Mouse (Mus musculus): Measurements from ENCODE around the gene Cyfip2. TPM values are rescaled to one million over a fixed set of nuclear protein-coding genes. Genes with fewer than 3 reads are reported as not detected.
"Not testable (repeated sequence)": the region's sequence is repeated elsewhere in the genome, so short reads cannot be mapped to it uniquely, and the experiment has no call there.

Cyfip2 gene
- polyA plus RNA-seq, 1 experiment from 2014 or later: 84.9 TPM

DNA sequence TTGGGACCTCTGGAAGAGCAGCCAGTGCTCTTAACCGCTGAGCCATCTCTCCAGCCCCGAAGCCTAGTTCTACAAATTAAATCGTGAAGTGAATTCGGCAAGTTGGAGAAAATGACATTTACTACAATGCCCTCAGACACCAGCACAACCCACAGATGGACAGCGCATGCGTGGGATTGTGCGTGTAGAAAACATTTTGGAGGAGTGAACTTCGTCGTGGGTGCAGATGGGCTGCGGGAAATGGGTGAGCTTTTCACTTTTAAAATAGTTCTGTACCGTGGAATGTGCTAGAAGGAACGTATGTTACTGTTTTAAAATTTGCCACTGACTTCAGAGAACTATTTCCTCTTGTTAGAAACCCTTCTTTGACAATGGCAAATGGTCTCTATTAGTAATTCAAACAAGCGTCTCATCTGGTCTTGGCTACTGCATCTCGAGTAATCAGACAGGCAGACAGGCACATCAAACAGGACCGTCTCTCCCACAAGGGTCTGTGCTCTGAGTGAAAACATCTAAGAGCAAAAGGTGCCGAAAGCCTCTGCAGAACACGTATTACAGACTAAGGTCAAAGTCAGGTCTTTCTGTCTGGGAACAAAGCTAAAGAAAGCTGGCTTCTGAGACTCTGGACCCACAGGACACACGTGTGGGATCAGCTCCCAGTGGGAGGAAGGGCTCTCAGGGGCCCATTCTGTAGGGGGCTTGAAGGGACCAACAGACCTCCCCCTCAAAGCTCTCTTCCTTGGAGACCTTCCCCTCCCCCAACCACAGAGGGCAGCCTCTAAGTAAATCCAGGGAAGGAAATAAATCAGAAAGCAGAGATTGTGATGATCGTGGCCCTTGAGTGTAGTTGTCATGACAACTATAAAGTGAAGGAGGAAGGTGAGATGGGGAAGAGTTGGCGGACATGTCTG lies 110.8 kb downstream of the Cyfip2 start:
- Histone ChIP-seq H3K4me1 (replicated peaks) (0 out of 2 replicates have a peak, but pooled peaks cover 4% of the 10 kb centered on the region), H3K9ac (no peak overlapping the region), H3K4me3 (no peak overlapping the region), H3K4me2 (no peak overlapping the region), H3K27me3 (no peaks in the 10 kb centered on the region), H3K36me3 (peaks cover 85% of the 10 kb centered on the region), H3K27ac (replicated peaks) (no peak overlapping the region; the same call in 1 of the 2 replicates), H3K9me3 (no peaks in the 10 kb centered on the region)
- 71% methylated on average over 20 of the region's 20 CpGs for WGBS
- ATAC-seq (ENCODE audit: low read depth): no peak

DNA sequence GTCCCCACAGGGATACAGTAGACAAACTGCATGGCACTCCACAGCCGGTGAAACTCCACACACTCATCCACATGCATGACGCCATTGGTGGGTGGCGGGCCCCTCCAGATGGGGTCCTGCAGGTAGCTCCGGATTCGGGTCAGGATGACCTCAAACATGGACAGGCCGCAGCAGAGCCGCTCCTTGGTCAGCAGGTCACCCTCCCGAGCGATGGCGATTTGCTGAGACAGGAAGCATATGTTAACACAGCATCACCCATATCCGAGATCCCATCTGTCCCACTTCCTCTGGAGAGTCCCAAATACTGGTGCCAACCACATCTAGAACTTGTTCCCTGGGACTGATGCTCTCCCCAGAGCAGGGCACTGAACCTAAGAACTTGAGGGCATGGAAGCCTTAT lies 112.0 kb downstream of the Cyfip2 start:
- no peak for ATAC-seq (ENCODE audit: low read depth)
- Histone ChIP-seq H3K9me3 (no peaks in the 10 kb centered on the region), H3K27ac (replicated peaks) (no peak overlapping the region), H3K27me3 (no peaks in the 10 kb centered on the region), H3K4me2 (no peak overlapping the region), H3K4me1 (replicated peaks) (0 out of 2 replicates have a peak, but pooled peaks cover 4% of the 10 kb centered on the region), H3K36me3 (peaks cover 85% of the 10 kb centered on the region), H3K4me3 (no peak overlapping the region), H3K9ac (no peak overlapping the region)
- 87% methylated on average over 11 of the region's 11 CpGs for WGBS

DNA sequence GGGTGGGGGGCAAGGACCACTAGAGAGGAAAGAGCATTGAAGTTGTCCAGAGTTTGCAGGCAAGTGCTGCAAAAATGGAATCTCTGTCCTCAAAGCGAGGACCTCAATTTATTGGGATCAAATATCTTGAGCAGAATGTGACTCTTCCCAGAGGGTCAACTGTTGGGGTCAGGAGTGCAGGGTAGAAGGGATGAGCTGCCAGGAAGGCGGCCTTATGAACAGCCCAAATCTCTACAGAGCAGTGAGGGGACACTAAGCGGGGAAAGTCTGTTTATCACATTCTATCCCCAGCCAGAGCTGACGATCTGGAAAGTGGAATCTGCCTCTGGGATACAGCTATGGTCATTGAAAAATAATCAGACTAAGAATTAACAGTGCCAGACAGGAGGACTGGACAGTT lies 118.5 kb downstream of the Cyfip2 start:
- 79% methylated on average over 4 of the region's 4 CpGs for WGBS
- Histone ChIP-seq H3K27me3 (no peaks in the 10 kb centered on the region), H3K9ac (no peak overlapping the region), H3K36me3 (peaks cover 66% of the 10 kb centered on the region), H3K4me1 (replicated peaks) (no peaks in the 10 kb centered on the region), H3K4me3 (no peak overlapping the region), H3K4me2 (no peak overlapping the region), H3K27ac (replicated peaks) (no peak overlapping the region), H3K9me3 (no peaks in the 10 kb centered on the region)
- no peak for ATAC-seq (ENCODE audit: low read depth)

DNA sequence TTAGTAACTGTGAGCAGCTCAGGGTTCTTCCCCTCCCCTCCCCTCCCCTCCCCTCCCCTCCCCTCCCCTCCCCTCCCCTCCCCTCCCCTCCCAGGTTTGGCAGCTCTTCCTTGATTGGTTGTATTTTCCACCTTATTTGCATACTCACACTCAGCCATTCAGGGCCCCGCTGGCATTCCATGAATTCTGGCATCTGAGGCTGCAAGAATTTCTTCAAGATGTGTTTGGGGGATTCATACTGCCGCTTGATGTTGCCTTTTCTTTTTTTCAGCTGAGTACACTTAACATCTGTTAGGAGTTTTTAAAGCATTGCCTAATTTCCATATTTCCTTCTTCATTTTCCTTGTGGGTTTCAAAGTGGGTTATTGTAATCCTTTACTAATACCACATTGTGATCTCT lies 124.4 kb downstream of the Cyfip2 start:
- Histone ChIP-seq H3K4me3 (no peak overlapping the region), H3K36me3 (peaks cover 13% of the 10 kb centered on the region), H3K9me3 (no peaks in the 10 kb centered on the region), H3K4me2 (no peak overlapping the region), H3K9ac (no peak overlapping the region), H3K27ac (replicated peaks) (no peak overlapping the region), H3K27me3 (no peaks in the 10 kb centered on the region), H3K4me1 (replicated peaks) (0 out of 2 replicates have a peak, but pooled peaks cover 6% of the 10 kb centered on the region)
- 65% methylated on average over 2 of the region's 2 CpGs for WGBS
- ATAC-seq (ENCODE audit: low read depth): no peak

DNA sequence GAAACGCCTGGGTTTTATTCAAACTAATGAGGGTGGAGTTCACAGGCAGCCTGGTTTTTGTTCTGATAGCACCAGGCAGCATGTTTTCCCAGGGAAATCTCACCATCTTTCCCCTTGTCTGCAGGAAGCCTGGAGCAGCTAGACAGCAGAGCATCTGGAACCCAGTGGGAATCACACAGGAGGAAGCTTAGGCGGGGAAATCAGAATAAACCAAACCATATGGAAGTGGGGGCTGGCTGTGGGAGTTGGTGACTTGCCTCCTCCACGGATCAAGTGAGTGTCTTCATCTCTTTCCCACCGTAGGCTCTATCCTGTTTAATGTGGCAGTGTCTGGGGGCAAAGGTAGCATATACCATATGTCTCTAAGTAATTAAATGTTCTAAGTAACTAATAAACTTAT lies 127.2 kb downstream of the Cyfip2 start:
- H3K9ac ChIP-seq: no peak overlapping the region
- H3K27ac ChIP-seq (replicated peaks): no peak overlapping the region
- H3K4me2 ChIP-seq: no peak overlapping the region
- H3K4me3 ChIP-seq: no peak overlapping the region
- H3K9me3 ChIP-seq: no peaks in the 10 kb centered on the region
- WGBS: 35% methylated on average over 4 of the region's 4 CpGs
- no peak for ATAC-seq (ENCODE audit: low read depth)
- 0 out of 2 replicates have a peak, but pooled peaks cover 6% of the 10 kb centered on the region for H3K4me1 ChIP-seq (replicated peaks)
- H3K36me3 ChIP-seq: no peaks in the 10 kb centered on the region
- H3K27me3 ChIP-seq: no peaks in the 10 kb centered on the region

DNA sequence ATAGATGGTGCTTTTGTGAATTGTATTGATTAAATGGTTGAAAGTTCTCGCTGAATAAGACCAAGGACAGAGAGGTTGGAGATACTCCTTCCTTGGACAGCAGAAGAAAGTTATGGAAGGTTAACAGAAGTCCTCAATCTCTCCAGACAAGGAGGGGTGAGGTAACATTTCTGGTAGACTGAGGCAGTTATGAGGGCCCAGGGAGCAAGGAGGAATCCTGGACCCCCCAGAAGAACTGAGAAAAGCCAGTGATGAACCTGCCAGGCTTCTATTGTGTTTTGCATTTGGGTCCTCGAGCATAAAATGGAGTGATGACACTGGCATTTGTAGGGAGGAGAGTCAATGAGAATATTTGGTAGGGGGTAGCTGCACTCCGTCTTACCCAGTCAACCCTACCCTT lies 127.7 kb downstream of the Cyfip2 start:
- Histone ChIP-seq H3K4me1 (replicated peaks) (0 out of 2 replicates have a peak, but pooled peaks cover 6% of the 10 kb centered on the region), H3K9ac (no peak overlapping the region), H3K27me3 (no peaks in the 10 kb centered on the region), H3K4me2 (no peak overlapping the region), H3K9me3 (no peaks in the 10 kb centered on the region), H3K27ac (replicated peaks) (no peak overlapping the region), H3K36me3 (no peaks in the 10 kb centered on the region), H3K4me3 (no peak overlapping the region)
- no peak for ATAC-seq (ENCODE audit: low read depth)
- 67% methylated on average over 3 of the region's 3 CpGs for WGBS

DNA sequence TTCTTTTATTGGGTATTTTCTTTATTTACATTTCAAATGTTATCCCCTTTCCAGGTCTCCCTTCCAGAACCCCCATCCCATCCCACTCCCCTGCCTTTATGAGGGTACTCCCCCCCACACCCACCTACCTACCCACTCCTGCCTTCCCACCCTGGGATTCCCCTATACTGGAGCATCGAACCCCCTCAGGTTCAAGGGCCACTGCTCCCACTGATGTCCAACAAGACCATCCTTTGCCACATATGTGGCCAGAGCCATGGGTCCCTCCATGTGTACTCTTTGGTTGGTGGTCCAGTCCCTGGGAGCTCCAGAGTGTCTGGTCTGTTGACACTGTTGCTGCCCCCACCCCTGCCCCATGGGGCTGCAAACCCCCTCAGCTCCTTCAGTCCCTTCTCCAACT lies 130.6 kb downstream of the Cyfip2 start:
- WGBS: 88% methylated on average over 1 of the region's 1 CpGs
- H3K4me1 ChIP-seq (replicated peaks): not testable (repeated sequence)

DNA sequence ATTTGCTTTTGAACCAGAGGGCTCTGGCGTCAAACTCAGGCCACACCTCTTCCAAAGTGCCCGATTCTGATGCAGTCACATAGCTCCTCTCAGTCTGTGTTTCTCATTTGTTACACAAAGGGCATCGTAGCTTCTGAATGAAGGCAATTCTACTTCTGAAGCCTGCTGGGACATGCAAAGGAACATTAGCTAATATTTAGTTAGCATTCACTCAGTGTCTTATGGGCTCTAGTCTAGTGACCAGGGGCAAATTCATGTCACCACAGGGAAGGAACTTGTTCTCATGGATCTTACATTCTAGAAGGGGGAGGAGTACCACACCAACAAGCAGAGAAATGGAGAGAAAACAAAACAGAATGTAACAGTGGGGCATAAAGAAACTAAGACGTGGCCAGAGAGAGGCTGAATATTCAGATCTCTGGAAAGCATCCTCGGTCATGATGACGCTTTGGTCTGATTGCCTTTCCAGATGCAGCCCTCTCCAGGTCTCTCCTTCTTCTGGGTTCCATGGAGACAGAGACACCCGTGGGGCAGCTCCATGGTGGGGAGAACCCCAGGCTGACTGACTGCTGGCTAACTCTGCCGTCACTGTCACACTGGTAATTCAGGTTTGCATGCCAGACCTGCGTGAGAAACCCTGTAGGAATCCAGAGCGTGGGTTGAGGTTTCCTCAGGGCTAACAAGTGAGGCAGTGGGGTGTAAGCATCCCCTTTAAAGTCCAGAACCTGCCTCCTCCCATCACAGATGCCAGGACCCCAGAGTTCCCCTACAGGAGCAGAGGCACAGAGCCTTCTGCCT lies 135.2 kb downstream of the Cyfip2 start:
- Histone ChIP-seq H3K36me3 (no peaks in the 10 kb centered on the region), H3K27ac (replicated peaks) (no peak overlapping the region), H3K4me1 (replicated peaks) (no peaks in the 10 kb centered on the region), H3K27me3 (no peaks in the 10 kb centered on the region), H3K9me3 (no peaks in the 10 kb centered on the region), H3K4me2 (no peak overlapping the region), H3K4me3 (no peak overlapping the region), H3K9ac (no peak overlapping the region)
- no peak for ATAC-seq (ENCODE audit: low read depth)
- WGBS: 72% methylated on average over 10 of the region's 10 CpGs

More for the DNA sequence above, 130.6 kb downstream of the Cyfip2 start:
- H3K4me2 ChIP-seq; H3K27ac ChIP-seq (replicated peaks); ATAC-seq (ENCODE audit: low read depth); H3K9me3 ChIP-seq; H3K4me3 ChIP-seq; H3K36me3 ChIP-seq; H3K27me3 ChIP-seq; H3K9ac ChIP-seq: not testable (repeated sequence)

DNA sequence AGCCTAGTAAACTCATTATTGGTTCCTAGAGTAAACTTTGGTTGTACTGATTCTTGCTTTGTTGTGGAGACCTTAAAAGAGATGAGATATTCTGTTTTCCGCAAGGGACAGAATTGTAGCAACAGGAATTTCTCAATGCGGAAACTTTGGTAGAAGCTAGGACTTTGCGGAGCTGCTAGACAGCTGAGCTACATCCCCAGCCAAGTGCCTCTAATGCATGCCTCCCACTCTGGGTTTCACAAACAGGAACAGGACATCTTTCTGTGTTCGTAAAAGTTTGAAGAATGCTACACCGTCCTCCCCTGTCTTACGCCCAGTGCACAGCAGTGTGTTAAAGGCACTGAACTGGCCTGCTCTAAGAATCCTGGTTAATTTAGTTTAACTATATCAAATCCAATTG lies 136.5 kb downstream of the Cyfip2 start:
- Histone ChIP-seq H3K27me3 (no peaks in the 10 kb centered on the region), H3K27ac (replicated peaks) (no peak overlapping the region), H3K9ac (no peak overlapping the region), H3K36me3 (no peaks in the 10 kb centered on the region), H3K4me3 (no peak overlapping the region), H3K9me3 (no peaks in the 10 kb centered on the region), H3K4me2 (no peak overlapping the region), H3K4me1 (replicated peaks) (no peaks in the 10 kb centered on the region)
- ATAC-seq (ENCODE audit: low read depth): no peak
- 92% methylated on average over 6 of the region's 6 CpGs for WGBS

DNA sequence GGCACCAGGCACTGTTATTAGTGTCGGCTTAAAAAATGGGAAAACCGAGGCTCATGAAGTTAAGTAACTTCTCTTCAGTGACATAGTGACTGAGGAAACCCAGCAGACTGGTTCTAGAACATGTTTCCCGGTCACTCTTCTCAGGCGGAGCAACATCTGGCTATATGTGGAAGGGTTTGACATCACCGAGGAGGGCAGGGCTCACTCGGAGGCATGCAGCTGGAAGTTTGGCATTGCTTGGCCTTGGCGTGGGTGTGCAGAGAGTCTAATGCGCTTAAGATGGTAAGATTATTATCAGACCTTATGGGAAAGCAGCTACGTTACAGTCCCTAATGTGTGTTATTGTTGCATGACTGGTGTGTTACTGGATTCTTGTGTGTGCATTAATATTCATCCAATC lies 140.5 kb downstream of the Cyfip2 start:
- 93% methylated on average over 9 of the region's 9 CpGs for WGBS
- Histone ChIP-seq H3K36me3 (no peaks in the 10 kb centered on the region), H3K9me3 (no peaks in the 10 kb centered on the region), H3K9ac (no peak overlapping the region), H3K4me3 (no peak overlapping the region), H3K27me3 (no peaks in the 10 kb centered on the region), H3K27ac (replicated peaks) (no peak overlapping the region), H3K4me1 (replicated peaks) (0 out of 2 replicates have a peak, but pooled peaks cover 5% of the 10 kb centered on the region), H3K4me2 (no peak overlapping the region)
- ATAC-seq (ENCODE audit: low read depth): no peak

DNA sequence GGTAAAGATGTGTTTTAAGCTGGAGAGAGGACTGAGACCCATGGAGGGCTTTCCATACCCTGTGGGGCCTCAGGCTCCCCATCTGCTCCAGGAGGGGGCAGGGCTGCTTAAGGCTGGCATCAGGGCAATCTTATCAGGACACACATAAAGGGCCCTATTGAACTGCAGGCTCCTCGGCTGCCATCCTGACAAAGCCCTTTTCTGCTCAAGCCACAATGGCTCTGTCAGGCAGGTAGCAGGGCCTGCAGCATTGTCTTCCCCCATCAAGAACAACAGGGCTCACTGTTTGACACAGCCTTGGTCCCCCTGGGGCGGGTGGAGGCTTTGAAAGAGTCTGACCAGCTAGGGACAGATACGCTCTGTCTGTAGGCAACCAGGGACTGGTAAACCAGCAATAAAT lies 142.8 kb downstream of the Cyfip2 start:
- Histone ChIP-seq H3K27me3 (peaks cover 18% of the 10 kb centered on the region), H3K4me3 (no peak overlapping the region), H3K27ac (replicated peaks) (no peak overlapping the region), H3K36me3 (no peaks in the 10 kb centered on the region), H3K9ac (no peak overlapping the region), H3K4me2 (no peak overlapping the region), H3K9me3 (no peaks in the 10 kb centered on the region), H3K4me1 (replicated peaks) (peaks cover 14% of the 10 kb centered on the region)
- no peak for ATAC-seq (ENCODE audit: low read depth)
- 26% methylated on average over 3 of the region's 3 CpGs for WGBS

DNA sequence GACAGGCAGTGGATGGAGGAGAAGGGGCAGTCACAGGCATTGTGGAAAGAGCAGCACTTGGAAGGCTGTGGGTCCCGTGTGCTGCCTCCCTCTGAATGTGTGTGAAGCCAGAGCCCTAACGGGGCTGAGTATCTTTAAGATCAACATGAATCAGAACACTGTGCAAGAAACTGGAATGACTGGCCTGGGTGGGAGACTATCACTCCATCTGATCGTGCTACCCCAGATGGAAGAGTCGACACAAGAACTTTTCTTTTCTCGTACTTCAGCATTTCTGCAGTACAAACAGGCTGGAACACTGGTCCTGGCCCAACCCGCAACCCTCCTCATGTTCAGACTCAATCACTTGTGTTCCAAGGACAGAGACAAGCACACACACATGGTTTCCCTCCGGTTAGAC lies 144.2 kb downstream of the Cyfip2 start:
- ATAC-seq (ENCODE audit: low read depth): no peak
- Histone ChIP-seq H3K4me3 (no peak overlapping the region), H3K4me2 (no peak overlapping the region), H3K27me3 (peaks cover 26% of the 10 kb centered on the region), H3K4me1 (replicated peaks) (peaks cover 14% of the 10 kb centered on the region), H3K36me3 (no peaks in the 10 kb centered on the region), H3K9me3 (no peaks in the 10 kb centered on the region), H3K27ac (replicated peaks) (no peak overlapping the region), H3K9ac (no peak overlapping the region)
- WGBS: 92% methylated on average over 7 of the region's 7 CpGs

Measured in neural tube, embryonic 13.5 days (tissue).